Mouse (Mus musculus): ENCODE data around the gene Krt72.

The Krt72 gene

GRCm38 (mm10) chr15:101786360-101786759 is at the start of gene Krt72:
Krt72 (minus strand) TSS chr15:101786460.
- no peak for DNase-seq (ENCODE audit: low spot score)

GRCm38 (mm10) chr15:101834784-101835328 is 48.6 kb upstream of the Krt72 start:
- DNase-seq (ENCODE audit: low spot score), result no peak

- no peak for DNase-seq (ENCODE audit: low spot score)
Measured at GRCm38 (mm10) chr15:101833131-101833530, 46.9 kb upstream of the Krt72 start.

- no peak for DNase-seq (ENCODE audit: low spot score)
Measured at GRCm38 (mm10) chr15:101829441-101829840, 43.2 kb upstream of the Krt72 start.

- no peak for DNase-seq (ENCODE audit: low spot score)
Measured at GRCm38 (mm10) chr15:101821786-101822185, 35.5 kb upstream of the Krt72 start.

GRCm38 (mm10) chr15:101817875-101818274 is 31.6 kb upstream of the Krt72 start, which contains the start of gene Krt2:
Krt2 (minus strand) TSS chr15:101818169.
- no peak for DNase-seq (ENCODE audit: low spot score)

GRCm38 (mm10) chr15:101803052-101803822 is 17.0 kb upstream of the Krt72 start:
- no peak for DNase-seq (ENCODE audit: low spot score)

- no peak for DNase-seq (ENCODE audit: low spot score)
Measured at GRCm38 (mm10) chr15:101802296-101802835, 16.1 kb upstream of the Krt72 start, which contains the start of gene Krt73. Krt73 (minus strand) TSS chr15:101802346.

- no peak for DNase-seq (ENCODE audit: low spot score)
Measured at GRCm38 (mm10) chr15:101790867-101791266, 4.6 kb upstream of the Krt72 start.

GRCm38 (mm10) chr15:101773420-101773819 is 12.8 kb downstream of the Krt72 start:
- DNase-seq (ENCODE audit: low spot score), result no peak

GRCm38 (mm10) chr15:101772711-101773081 is 13.6 kb downstream of the Krt72 start:
- DNase-seq (ENCODE audit: low spot score), result peak; percentile 93

GRCm38 (mm10) chr15:101772080-101772710 is 14.1 kb downstream of the Krt72 start:
- peak; percentile 25 for DNase-seq (ENCODE audit: low spot score)

GRCm38 (mm10) chr15:101770226-101770625 is 16.0 kb downstream of the Krt72 start:
- no peak for DNase-seq (ENCODE audit: low spot score)

GRCm38 (mm10) chr15:101742711-101743110 is 43.5 kb downstream of the Krt72 start, which contains the start of gene Krt71:
Krt71 (minus strand) TSS chr15:101743109.
- DNase-seq (ENCODE audit: low spot score), result no peak

- no peak for DNase-seq (ENCODE audit: low spot score)
Measured at GRCm38 (mm10) chr15:101737786-101738185, 48.5 kb downstream of the Krt72 start.

- no peak for DNase-seq (ENCODE audit: low spot score)
Measured at GRCm38 (mm10) chr15:101730653-101731052, 55.6 kb downstream of the Krt72 start.

Measured in urinary bladder, postnatal 25 days (tissue).